Mouse (Mus musculus): ENCODE data around the gene Vps33a. TPM values are rescaled to one million over a fixed set of nuclear protein-coding genes. Genes with fewer than 3 reads are reported as not detected.
"Not testable (repeated sequence)": the region's sequence is repeated elsewhere in the genome, so short reads cannot be mapped to it uniquely, and the experiment has no call there.

Vps33a gene
- total RNA-seq, 2 experiments from 2014 or later, result 71.4 to 72.0 TPM

- DNase-seq (ENCODE audit: low spot score in 2 of 2), result peak; percentile 1 to 5
Observed at GRCm38 (mm10) chr5:123525916-123526495, 46.8 kb downstream of the Vps33a start.

GRCm38 (mm10) chr5:123525281-123525680, 47.6 kb downstream of the Vps33a start, which contains the start of gene Gm49027:
Gm49027 (minus strand) TSS chr5:123525488.
- DNase-seq (ENCODE audit: low spot score in 2 of 2), result peak; percentile 3 to 7

DNA sequence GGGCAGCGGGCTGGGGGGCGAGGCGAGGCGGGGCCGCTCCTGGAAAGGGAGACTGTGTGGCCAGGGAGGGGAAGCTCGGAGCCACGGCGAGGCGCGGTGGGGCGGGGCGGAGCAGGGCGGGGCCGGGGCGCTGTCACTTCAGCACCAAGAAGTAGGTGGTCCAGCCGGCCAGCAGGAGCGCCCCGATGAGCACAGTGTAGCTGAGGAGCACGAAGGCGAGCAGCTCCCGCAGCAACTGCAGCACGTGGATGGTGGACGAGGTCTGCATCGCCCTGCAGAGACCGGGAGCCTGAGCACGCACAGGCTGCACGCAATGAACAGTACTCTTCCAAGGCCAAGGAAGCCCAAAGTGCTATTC, 48.5 kb downstream of the Vps33a start:
- DNase-seq (ENCODE audit: low spot score in 2 of 2), result no peak

DNA sequence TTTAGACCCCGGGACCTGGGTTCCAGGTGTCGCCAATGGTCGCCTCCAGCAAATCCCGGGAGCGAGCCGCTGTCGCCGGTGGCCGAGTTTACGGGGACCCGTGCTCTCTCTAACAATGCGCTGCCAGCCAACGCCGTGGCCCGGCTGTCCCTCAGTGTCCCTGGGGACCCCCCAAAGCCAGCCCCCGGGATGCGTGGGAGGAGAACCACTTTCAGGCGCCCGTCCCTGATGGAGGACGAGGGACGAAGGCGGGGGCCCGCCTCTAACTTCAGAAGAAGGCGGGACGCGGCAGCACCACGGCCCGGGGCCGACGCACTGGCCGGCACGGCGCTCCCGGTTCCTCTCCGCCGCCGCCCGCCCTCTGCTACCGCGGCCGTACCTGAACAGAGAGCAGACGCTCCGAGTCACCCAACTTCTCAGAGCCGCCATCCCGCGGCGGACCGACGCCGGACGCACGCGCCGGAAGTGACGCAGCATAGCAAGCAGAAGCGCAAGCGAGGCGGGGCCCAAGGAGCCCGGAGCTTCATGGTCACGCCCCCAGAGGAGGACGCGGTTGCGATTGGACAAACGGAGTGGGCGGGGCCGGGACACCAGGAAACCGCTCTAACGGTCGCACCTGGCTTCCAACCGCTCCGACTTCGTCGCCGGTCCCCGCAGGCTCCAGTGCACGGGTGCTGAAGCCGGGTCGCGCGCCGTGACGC, 49.0 kb downstream of the Vps33a start, which contains the start of gene Diablo:
Gene Diablo (minus strand): TSS at position 485 of the 701 bp plus-strand sequence.
- peak; percentile 97 to 98 for DNase-seq (ENCODE audit: low spot score in 2 of 2)

DNA sequence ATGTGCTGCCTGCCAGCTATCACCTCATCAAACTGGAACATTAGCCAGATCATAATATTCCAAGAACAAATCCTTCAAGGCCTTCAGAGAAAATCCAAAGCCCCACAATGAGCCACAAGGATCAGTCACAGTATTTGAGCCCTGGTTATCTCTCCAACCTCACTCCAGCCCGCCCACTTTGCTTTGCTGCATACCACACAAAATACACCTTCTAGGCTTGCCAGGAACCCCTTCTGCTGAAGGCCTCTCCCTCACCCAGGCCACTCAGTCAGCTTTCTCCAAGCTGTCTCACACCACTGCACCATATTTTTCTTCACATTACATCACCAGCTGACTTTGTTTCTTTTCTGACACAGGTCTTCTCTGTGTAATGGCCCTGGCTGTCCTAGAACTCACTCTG, 50.7 kb downstream of the Vps33a start:
- no peak for DNase-seq (ENCODE audit: low spot score in 2 of 2)

GRCm38 (mm10) chr5:123521621-123522020, 51.2 kb downstream of the Vps33a start:
- DNase-seq (ENCODE audit: low spot score in 2 of 2), result no peak

GRCm38 (mm10) chr5:123520666-123521065, 52.2 kb downstream of the Vps33a start:
- DNase-seq (ENCODE audit: low spot score in 2 of 2), result peak in 1 of 2 experiments; percentile 4

- DNase-seq (ENCODE audit: low spot score in 2 of 2), result no peak
Observed at GRCm38 (mm10) chr5:123514871-123515270, 58.0 kb downstream of the Vps33a start.

- no peak for DNase-seq (ENCODE audit: low spot score in 2 of 2)
Observed at GRCm38 (mm10) chr5:123512102-123512501, 60.7 kb downstream of the Vps33a start.

DNA sequence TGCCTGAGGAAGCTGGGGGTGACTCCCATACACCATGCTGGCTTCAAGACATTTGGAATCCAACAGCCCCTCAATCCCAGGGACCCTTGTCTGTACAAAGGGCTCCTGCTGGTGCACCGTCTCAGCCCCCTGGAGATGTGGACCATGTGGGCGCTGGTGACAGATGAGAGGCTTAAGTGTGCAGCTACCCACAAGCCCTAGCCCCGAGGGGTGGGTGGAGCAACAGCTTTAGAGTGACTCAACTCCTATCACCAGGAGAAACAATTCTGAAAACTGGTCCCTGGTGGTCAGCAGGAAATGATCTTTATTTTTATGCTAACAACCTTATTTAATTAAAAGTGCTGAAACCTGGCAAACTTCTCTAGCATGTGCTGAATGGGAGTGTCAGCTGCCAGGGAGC, 61.4 kb downstream of the Vps33a start:
- DNase-seq (ENCODE audit: low spot score in 2 of 2), result not testable (repeated sequence)

- no peak for DNase-seq (ENCODE audit: low spot score in 2 of 2)
Observed at GRCm38 (mm10) chr5:123510160-123510559, 62.7 kb downstream of the Vps33a start, which contains the start of gene B3gnt4. B3gnt4 (plus strand) TSS chr5:123510460.

- no peak for DNase-seq (ENCODE audit: low spot score in 2 of 2)
Observed at GRCm38 (mm10) chr5:123508921-123509320, 63.9 kb downstream of the Vps33a start.

DNA sequence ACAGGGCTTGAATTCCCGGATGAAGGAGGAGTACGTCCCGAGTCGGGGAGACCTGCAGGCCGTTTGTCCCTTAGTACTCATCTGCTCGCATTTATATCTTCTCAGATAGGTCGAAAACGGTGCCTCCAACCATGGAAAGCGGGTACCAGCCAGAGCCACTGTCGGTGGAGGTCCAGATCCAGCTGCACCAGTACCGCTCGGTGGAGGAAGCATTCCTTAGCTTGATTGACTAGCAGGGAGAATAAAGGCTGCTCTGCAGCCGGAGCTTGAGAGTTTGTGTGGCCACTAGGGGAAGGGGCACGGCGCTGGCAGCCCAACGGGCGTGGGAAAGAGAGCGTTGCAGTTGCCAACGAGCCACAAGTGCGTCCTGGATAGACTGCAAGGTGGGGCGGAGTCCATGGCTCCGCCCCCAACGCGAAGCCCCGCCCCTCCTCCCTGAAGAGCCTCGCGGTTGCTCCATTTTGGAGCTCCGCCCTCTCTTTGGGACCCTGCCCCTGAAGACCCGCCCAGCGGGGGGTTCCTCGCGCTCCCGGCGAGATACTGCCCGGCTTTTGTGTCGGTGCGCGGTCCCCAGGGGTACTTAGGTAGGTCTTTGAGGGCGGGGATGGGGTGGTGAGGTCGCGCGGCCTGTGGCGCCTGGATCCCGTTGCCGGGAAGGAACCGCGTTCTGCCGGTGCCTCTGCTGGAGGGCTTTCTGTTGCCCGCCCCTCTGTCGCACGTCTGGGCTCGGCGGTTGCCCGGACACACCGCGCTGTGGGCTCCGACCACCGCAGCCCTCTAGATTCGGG, 64.7 kb downstream of the Vps33a start:
- peak; percentile 85 to 91 for DNase-seq (ENCODE audit: low spot score in 2 of 2)

GRCm38 (mm10) chr5:123501973-123502372, 70.9 kb downstream of the Vps33a start:
- no peak for DNase-seq (ENCODE audit: low spot score in 2 of 2)

DNA sequence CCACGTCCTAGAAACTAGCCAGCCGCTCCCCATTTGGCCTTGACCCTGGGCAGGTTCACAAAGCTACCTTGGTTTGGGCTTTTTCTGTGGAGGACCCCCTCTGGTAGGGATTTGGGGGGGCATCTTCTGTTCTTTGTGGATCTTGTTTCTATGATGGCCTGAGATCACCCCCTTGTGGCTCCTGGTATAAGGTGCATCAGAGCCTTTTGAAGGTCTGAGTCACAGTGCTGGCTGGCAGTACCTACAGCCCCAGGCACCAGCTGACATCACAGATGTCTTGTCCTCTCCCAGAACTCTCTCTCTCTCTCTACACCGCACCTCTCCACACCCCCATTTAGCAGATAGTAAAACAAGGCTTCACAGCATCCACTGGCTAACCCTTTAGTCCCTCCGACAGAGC, 73.1 kb downstream of the Vps33a start:
- peak; percentile 53 to 62 for DNase-seq (ENCODE audit: low spot score in 2 of 2)

DNA sequence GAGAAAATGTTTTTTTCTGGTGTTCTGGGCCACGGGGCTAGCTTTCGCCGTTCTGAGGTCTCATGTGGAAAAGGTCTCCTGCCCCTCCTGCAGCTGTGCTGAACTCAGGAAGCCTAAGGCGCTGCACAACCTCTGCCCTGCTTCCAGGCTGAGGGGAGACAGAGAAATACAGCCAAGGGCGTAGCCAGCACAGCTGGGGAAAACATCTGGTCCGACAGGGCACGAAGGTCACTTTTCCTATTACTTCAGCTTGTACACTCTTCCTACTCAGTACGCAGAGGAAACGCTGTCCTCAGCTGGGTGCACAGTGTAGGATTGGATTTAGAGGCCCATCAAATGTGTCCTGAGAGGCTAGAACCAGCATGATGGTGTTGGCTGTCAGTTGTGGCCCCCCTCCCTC, 82.9 kb downstream of the Vps33a start:
- no peak for DNase-seq (ENCODE audit: low spot score in 2 of 2)

GRCm38 (mm10) chr5:123489112-123489785, 83.6 kb downstream of the Vps33a start, which contains the start of the genes Lrrc43 and Il31:
Lrrc43 (plus strand) TSS chr5:123489305.
Il31 (minus strand) TSS chr5:123489489.
- no peak for DNase-seq (ENCODE audit: low spot score in 2 of 2)

DNA sequence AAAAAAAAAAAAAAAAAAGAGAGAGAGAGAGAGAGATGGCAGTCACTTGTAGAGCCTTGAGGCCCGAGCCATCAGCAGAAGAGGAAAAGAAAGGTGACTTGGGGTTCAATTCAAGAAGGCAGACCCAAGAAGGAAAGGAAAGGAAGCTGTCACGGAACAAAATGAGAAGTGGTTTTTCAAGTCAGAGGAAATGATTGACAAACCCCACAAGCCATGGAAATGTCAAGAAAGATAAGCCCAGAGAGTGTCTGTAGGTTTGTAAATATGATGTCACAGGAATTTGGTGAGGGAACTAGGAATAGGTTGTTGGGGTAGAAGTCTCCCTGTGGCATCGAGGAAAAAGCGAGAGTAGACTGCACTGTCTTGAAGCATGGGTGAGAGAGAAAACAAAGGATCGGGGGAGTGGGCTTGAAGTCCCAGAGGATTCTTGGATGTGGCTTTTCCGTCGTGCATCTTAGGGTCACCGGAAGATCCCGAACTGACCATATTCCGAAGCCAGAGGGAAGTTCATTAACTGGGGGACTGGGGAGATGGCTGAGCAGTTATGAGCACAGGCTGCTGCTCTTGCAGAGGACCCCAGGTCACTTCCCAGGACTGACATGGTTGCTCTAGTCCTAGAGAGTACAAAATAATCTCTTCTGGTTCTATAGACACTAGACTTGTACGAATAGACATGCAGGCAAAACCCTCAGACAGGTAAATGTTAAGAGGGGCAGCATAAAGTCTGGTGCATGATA, 85.0 kb downstream of the Vps33a start:
- DNase-seq (ENCODE audit: low spot score in 2 of 2), result no peak

Measured in layer of hippocampus, postnatal 10 days (tissue).